Mouse (Mus musculus) liver, adult 2 months (tissue): Measurements from ENCODE around the gene Cfap70. TPM values are rescaled to one million over a fixed set of nuclear protein-coding genes. Genes with fewer than 3 reads are reported as not detected.
A peak's percentile ranks its signal among the peaks of the same experiment; 100 is the strongest.

Source experiments
- DNase-seq: peaks from one replicate; pipeline ENCODE4 v3.0.0-alpha.2; 2011; ENCODE audit warnings: low read depth, low spot score; ENCODE audit errors: extremely low read depth
- H3K27ac ChIP-seq: fragments of 200-500 bp; replicated peaks from 2 replicates; pipeline ENCODE4 v1.5.1; 2012; ENCODE audit warnings: low read depth, mild to moderate bottlenecking, control low read depth, inconsistent platforms, low read length; ENCODE audit not compliant: insufficient read depth
- H3K27me3 ChIP-seq: fragments of 200-500 bp; 2 replicates; pipeline ENCODE4 v1.6.1; 2012; ENCODE audit warnings: mild to moderate bottlenecking, moderate library complexity, low read length, inconsistent platforms; ENCODE audit not compliant: control insufficient read depth, insufficient read depth
- H3K36me3 ChIP-seq: fragments of 200-500 bp; 2 replicates; pipeline ENCODE4 v1.6.1; 2012; ENCODE audit warnings: low read length, inconsistent platforms; ENCODE audit not compliant: control insufficient read depth, insufficient read depth
- H3K4me1 ChIP-seq: fragments of 200-500 bp; 2 replicates; pipeline ENCODE4 v1.6.1; 2011; ENCODE audit warnings: low read length; ENCODE audit not compliant: control insufficient read depth, insufficient read depth
- H3K4me3 ChIP-seq: fragments of 200-500 bp; 2 replicates; pipeline ENCODE4 v1.5.1; 2011; ENCODE audit warnings: low read depth, mild to moderate bottlenecking, control low read depth, low read length, moderate library complexity; ENCODE audit not compliant: insufficient read depth
- H3K79me2 ChIP-seq: fragments of 200-500 bp; 2 replicates; pipeline ENCODE4 v1.6.1; 2012; ENCODE audit warnings: inconsistent platforms, mild to moderate bottlenecking, low read length, moderate library complexity; ENCODE audit not compliant: control insufficient read depth, insufficient read depth
- H3K9ac ChIP-seq: fragments of 200-500 bp; 2 replicates; pipeline ENCODE4 v1.6.1; 2012; ENCODE audit warnings: low read depth, mild to moderate bottlenecking, control low read depth, inconsistent platforms, low read length
- CTCF ChIP-seq: fragments of 200-500 bp; IDR thresholded peaks from 2 replicates; pipeline ENCODE4 v1.5.1; 2011; ENCODE audit warnings: low read depth, low read length, control low read depth
- POLR2A ChIP-seq: fragments of 200-500 bp; IDR thresholded peaks from 2 replicates; pipeline ENCODE4 v1.6.1; 2011; ENCODE audit warnings: low read length, control low read depth; ENCODE audit not compliant: insufficient read depth; ENCODE audit errors: extremely low read depth
- WGBS: fragments of 180-500 bp; shearing (Covaris S2); methylation state at CpG from one replicate; pipeline ENCODE4 v1.1.7; 2018; 5-methylcytosine and 5-hydroxymethylcytosine counted together
- polyA plus RNA-seq: library from polyadenylated mRNA; depleted of rRNA; stranded (reverse); fragments of >200 nt; gene quantifications from 2 replicates; pipeline ENCODE4 v1.2.3, GENCODE M21; 2012; rRNA removed
- total RNA-seq: library from RNA; depleted of rRNA; stranded (reverse); fragments of >200 nt; gene quantifications from 2 replicates; pipeline ENCODE4 v1.2.3, GENCODE M21; 2014; rRNA removed

The Cfap70 gene
- under 0.01 TPM in 1 of 2 replicates, not detected in the other for total RNA-seq
- polyA plus RNA-seq: not detected in 2 replicates

GRCm38 (mm10) chr14:20451765-20452331, at the start of gene Cfap70:
TSS of gene Cfap70 (minus strand) at chr14:20452226.
- no peaks in the 10 kb centered on the region for H3K4me1 ChIP-seq
- peaks cover 13% of the 10 kb centered on the region for H3K36me3 ChIP-seq
- no peak for TF ChIP-seq POLR2A
- DNase-seq: peak; percentile 85
- H3K79me2 ChIP-seq: no peaks in the 10 kb centered on the region
- H3K27me3 ChIP-seq: no peaks in the 10 kb centered on the region
- peak within 1 kb of the TSS; percentile 33 for H3K9ac ChIP-seq
- H3K4me3 ChIP-seq: peak within 1 kb of the TSS; percentile 45
- WGBS: 1% methylated on average over 15 of the region's 15 CpGs
- no peak within 1 kb of the TSS for H3K27ac ChIP-seq

- Histone ChIP-seq H3K27me3 (no peaks in the 10 kb centered on the region), H3K9ac (no peak overlapping the region), H3K36me3 (peaks cover 2% of the 10 kb centered on the region), H3K27ac (no peak overlapping the region), H3K4me1 (no peaks in the 10 kb centered on the region; the same call in 1 of the 2 replicates), H3K79me2 (no peaks in the 10 kb centered on the region), H3K4me3 (no peak overlapping the region)
- TF ChIP-seq POLR2A (no peak), CTCF (no peak)
- WGBS: 91% methylated on average over 3 of the region's 3 CpGs
- DNase-seq: no peak
These were observed 48.0 kb upstream of the Cfap70 start for GRCm38 (mm10) chr14:20499982-20500381.

- no peaks in the 10 kb centered on the region for H3K27me3 ChIP-seq
- DNase-seq: no peak
- no peak within 1 kb of the TSS for H3K27ac ChIP-seq
- WGBS: 90% methylated on average over 2 of the region's 2 CpGs
- H3K9ac ChIP-seq: no peak within 1 kb of the TSS
- peaks cover 2% of the 10 kb centered on the region for H3K36me3 ChIP-seq
- TF ChIP-seq CTCF: no peak
- no peak for TF ChIP-seq POLR2A
- no peaks in the 10 kb centered on the region for H3K79me2 ChIP-seq
- H3K4me3 ChIP-seq: no peak within 1 kb of the TSS
- H3K4me1 ChIP-seq: no peaks in the 10 kb centered on the region
These were observed 44.6 kb upstream of the Cfap70 start, which contains the start of gene Mss51 for GRCm38 (mm10) chr14:20496603-20497002. TSS of gene Mss51 (minus strand) at chr14:20496901.

- TF ChIP-seq POLR2A: no peak
- TF ChIP-seq CTCF: no peak
- Histone ChIP-seq H3K9ac (no peak overlapping the region), H3K36me3 (no peaks in the 10 kb centered on the region; the same call in 1 of the 2 replicates), H3K4me1 (no peaks in the 10 kb centered on the region), H3K4me3 (no peak overlapping the region), H3K79me2 (no peaks in the 10 kb centered on the region), H3K27me3 (no peaks in the 10 kb centered on the region), H3K27ac (no peak overlapping the region)
- DNase-seq: no peak
- WGBS: 94% methylated on average over 5 of the region's 5 CpGs
These were observed 34.0 kb upstream of the Cfap70 start for GRCm38 (mm10) chr14:20486031-20486430.

GRCm38 (mm10) chr14:20482051-20482751, 30.2 kb upstream of the Cfap70 start:
- no peak for DNase-seq
- H3K36me3 ChIP-seq: no peaks in the 10 kb centered on the region
- H3K27ac ChIP-seq: no peak overlapping the region
- TF ChIP-seq CTCF (no peak), POLR2A (no peak)
- peaks cover 7% of the 10 kb centered on the region for H3K4me1 ChIP-seq
- H3K27me3 ChIP-seq: no peaks in the 10 kb centered on the region
- H3K9ac ChIP-seq: no peak overlapping the region
- 84% methylated on average over 7 of the region's 7 CpGs for WGBS
- H3K4me3 ChIP-seq: no peak overlapping the region
- H3K79me2 ChIP-seq: peaks cover 3% of the 10 kb centered on the region; the same call in 1 of the 2 replicates

GRCm38 (mm10) chr14:20481211-20481610, 29.2 kb upstream of the Cfap70 start:
- H3K9ac ChIP-seq: no peak overlapping the region
- 52% methylated on average over 5 of the region's 5 CpGs for WGBS
- no peaks in the 10 kb centered on the region for H3K27me3 ChIP-seq
- H3K79me2 ChIP-seq: peaks cover 7% of the 10 kb centered on the region; the same call in 1 of the 2 replicates
- no peak for DNase-seq
- H3K4me1 ChIP-seq: peaks cover 10% of the 10 kb centered on the region
- peaks cover under 1% of the 10 kb centered on the region for H3K36me3 ChIP-seq
- H3K27ac ChIP-seq: no peak overlapping the region
- no peak for TF ChIP-seq POLR2A
- TF ChIP-seq CTCF: no peak
- no peak overlapping the region for H3K4me3 ChIP-seq
